Mouse (Mus musculus): ENCODE data around the gene Mettl17.
"Not testable (repeated sequence)": the region's sequence is repeated elsewhere in the genome, so short reads cannot be mapped to it uniquely, and the experiment has no call there.

The Mettl17 gene

GRCm38 (mm10) chr14:51884598-51885331 lies at the start of gene Mettl17:
Gene Mettl17 (plus strand): TSS chr14:51884842.
- in situ Hi-C loops (cut with MboI; ENCODE audit: low sequenced_read_pairs) = no loop called here

- in situ Hi-C loops (cut with MboI; ENCODE audit: low sequenced_read_pairs) = not testable (repeated sequence)
Measured at GRCm38 (mm10) chr14:51838480-51838879, 46.2 kb upstream of the Mettl17 start.

GRCm38 (mm10) chr14:51842250-51842649 lies 42.4 kb upstream of the Mettl17 start:
- in situ Hi-C loops (cut with MboI; ENCODE audit: low sequenced_read_pairs) = no loop called here

GRCm38 (mm10) chr14:51842781-51843180 lies 41.9 kb upstream of the Mettl17 start:
- in situ Hi-C loops (cut with MboI; ENCODE audit: low sequenced_read_pairs) = no loop called here

- in situ Hi-C loops (cut with MboI; ENCODE audit: low sequenced_read_pairs) = no loop called here
Measured at GRCm38 (mm10) chr14:51843882-51844281, 40.8 kb upstream of the Mettl17 start.

- in situ Hi-C loops (cut with MboI; ENCODE audit: low sequenced_read_pairs) = no loop called here
Measured at GRCm38 (mm10) chr14:51846566-51846965, 38.1 kb upstream of the Mettl17 start.

GRCm38 (mm10) chr14:51851006-51851405 lies 33.6 kb upstream of the Mettl17 start:
- in situ Hi-C loops (cut with MboI; ENCODE audit: low sequenced_read_pairs) = not testable (repeated sequence)

- in situ Hi-C loops (cut with MboI; ENCODE audit: low sequenced_read_pairs) = no loop called here
Measured at GRCm38 (mm10) chr14:51853399-51853798, 31.2 kb upstream of the Mettl17 start, which contains the start of gene Ear6. Gene Ear6 (plus strand): TSS chr14:51853699.

GRCm38 (mm10) chr14:51855280-51855679 lies 29.4 kb upstream of the Mettl17 start:
- in situ Hi-C loops (cut with MboI; ENCODE audit: low sequenced_read_pairs) = not testable (repeated sequence)

GRCm38 (mm10) chr14:51863603-51864002 lies 21.0 kb upstream of the Mettl17 start:
- in situ Hi-C loops (cut with MboI; ENCODE audit: low sequenced_read_pairs) = not testable (repeated sequence)

GRCm38 (mm10) chr14:51870756-51871155 lies 13.9 kb upstream of the Mettl17 start:
- in situ Hi-C loops (cut with MboI; ENCODE audit: low sequenced_read_pairs) = no loop called here

- in situ Hi-C loops (cut with MboI; ENCODE audit: low sequenced_read_pairs) = no loop called here
Measured at GRCm38 (mm10) chr14:51871741-51872140, 12.9 kb upstream of the Mettl17 start.

GRCm38 (mm10) chr14:51877517-51877916 lies 7.1 kb upstream of the Mettl17 start:
- in situ Hi-C loops (cut with MboI; ENCODE audit: low sequenced_read_pairs) = no loop called here

GRCm38 (mm10) chr14:51883527-51884030 lies 1.1 kb upstream of the Mettl17 start:
- in situ Hi-C loops (cut with MboI; ENCODE audit: low sequenced_read_pairs) = no loop called here

- in situ Hi-C loops (cut with MboI; ENCODE audit: low sequenced_read_pairs) = no loop called here
Measured at GRCm38 (mm10) chr14:51884031-51884544, 554 bp upstream of the Mettl17 start.

GRCm38 (mm10) chr14:51886051-51886450 lies 1.4 kb downstream of the Mettl17 start:
- in situ Hi-C loops (cut with MboI; ENCODE audit: low sequenced_read_pairs) = no loop called here

- in situ Hi-C loops (cut with MboI; ENCODE audit: low sequenced_read_pairs) = no loop called here
Measured at GRCm38 (mm10) chr14:51889833-51890232, 5.2 kb downstream of the Mettl17 start.

GRCm38 (mm10) chr14:51892191-51892939 lies 7.7 kb downstream of the Mettl17 start, which contains the start of gene Slc39a2:
Gene Slc39a2 (plus strand): TSS chr14:51892889.
- in situ Hi-C loops (cut with MboI; ENCODE audit: low sequenced_read_pairs) = no loop called here

- in situ Hi-C loops (cut with MboI; ENCODE audit: low sequenced_read_pairs) = no loop called here
Measured at GRCm38 (mm10) chr14:51893094-51893794, 8.6 kb downstream of the Mettl17 start.

- in situ Hi-C loops (cut with MboI; ENCODE audit: low sequenced_read_pairs) = no loop called here
Measured at GRCm38 (mm10) chr14:51893809-51894208, 9.2 kb downstream of the Mettl17 start.

- in situ Hi-C loops (cut with MboI; ENCODE audit: low sequenced_read_pairs) = no loop called here
Measured at GRCm38 (mm10) chr14:51895071-51895470, 10.4 kb downstream of the Mettl17 start.
